Mouse (Mus musculus) small intestine, adult 2 months (tissue): ENCODE measurements around the gene Trim2.

Source experiments
- CTCF ChIP-seq: fragments of 200-500 bp; IDR thresholded peaks from 2 replicates; pipeline ENCODE4 v1.5.1; 2012; ENCODE audit warnings: low read depth, mild to moderate bottlenecking, control low read depth, inconsistent platforms, low read length, moderate library complexity, mixed read lengths; ENCODE audit not compliant: insufficient replicate concordance, insufficient read length; ENCODE audit errors: extremely low read depth
- POLR2A ChIP-seq: fragments of 200-500 bp; IDR thresholded peaks from 2 replicates; pipeline ENCODE4 v1.6.1; 2012; ENCODE audit warnings: low read depth, mild to moderate bottlenecking, control low read depth, inconsistent platforms, low read length, moderate library complexity

DNA sequence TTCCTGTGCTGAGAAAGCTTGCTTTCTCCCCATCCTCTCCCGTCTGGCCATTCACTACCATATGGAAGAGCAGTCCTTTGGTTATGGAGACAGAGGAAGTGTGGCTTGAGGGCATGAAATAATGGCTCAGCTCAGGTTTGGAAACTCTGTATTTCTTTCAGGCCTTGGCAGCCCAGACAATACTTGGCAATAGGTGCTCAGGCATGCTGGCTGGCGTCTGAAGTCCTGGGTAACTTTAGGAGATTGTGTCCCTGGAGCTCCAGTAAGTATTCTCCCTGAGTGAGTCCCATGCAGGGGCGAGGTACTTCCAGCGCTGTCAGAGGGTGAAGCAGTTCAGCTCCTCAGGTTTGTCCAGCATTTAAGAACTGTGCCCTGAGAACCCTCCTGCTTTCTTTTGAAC lies 27.9 kb downstream of the Trim2 start:
- TF ChIP-seq CTCF (no peak), POLR2A (no peak)
